Mouse (Mus musculus) gastrocnemius, postnatal 14 days (tissue): Measurements from ENCODE around the gene Gm5741. TPM values are rescaled to one million over a fixed set of nuclear protein-coding genes. Genes with fewer than 3 reads are reported as not detected.

Experiments
- DNase-seq: peaks from one replicate; pipeline ENCODE4 v3.0.0; 2021; ENCODE audit warnings: mixed read lengths
- intact Hi-C: fragments of 180-260 bp; cut with DNase I; formaldehyde crosslinking; loops from one replicate; pipeline ENCODE4 v1.15.1; 2025; ENCODE audit warnings: low total_unique reads
- total RNA-seq, 2 experiments: library from RNA; stranded (reverse); gene quantifications; 2 replicates each; pipeline ENCODE4 v1.2.3; 2021

Gene Gm5741
- total RNA-seq, 2 experiments from 2014 or later: not detected

DNA sequence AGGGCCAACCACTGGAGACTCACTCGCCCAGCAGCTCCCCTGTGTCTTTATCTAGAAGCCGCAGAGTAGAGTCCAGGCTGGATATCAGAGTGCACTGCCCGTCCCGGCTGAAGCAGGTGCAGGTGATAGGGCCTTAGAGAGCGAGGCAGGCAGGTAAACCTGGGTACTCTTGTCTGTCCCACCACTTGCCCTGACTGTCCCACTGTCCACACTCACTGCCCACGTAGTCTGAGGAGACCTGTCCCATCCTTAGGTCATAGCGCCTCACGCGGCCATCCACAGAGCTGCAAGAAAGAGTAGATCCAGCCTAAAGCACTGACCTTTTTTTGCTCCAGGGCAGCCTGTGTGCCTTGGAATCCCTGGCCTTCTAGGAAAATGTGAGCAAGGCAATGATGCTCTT is 8.2 kb upstream of the Gm5741 start:
- DNase-seq: no peak
- intact Hi-C loops: no loop called here

DNA sequence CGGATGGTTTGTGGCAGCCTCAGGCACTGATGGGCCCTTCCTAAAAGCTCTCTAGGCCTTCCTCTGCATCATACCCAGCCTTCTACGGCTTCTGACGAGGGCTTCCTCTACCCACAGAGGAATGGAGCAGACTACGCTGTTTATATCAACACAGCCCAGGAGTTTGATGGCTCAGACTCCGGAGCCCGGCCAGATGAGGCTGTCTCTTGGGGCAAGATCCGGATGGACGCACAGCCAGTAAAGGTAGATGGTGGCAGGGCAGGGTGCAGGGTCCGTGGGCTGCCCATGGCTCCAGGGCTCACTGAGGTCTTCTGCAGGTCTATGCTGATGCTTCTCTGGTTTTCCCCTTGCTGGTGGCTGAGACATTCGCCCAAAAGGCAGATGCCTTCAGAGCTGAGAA is 6.8 kb upstream of the Gm5741 start:
- intact Hi-C loops: no loop called here

DNA sequence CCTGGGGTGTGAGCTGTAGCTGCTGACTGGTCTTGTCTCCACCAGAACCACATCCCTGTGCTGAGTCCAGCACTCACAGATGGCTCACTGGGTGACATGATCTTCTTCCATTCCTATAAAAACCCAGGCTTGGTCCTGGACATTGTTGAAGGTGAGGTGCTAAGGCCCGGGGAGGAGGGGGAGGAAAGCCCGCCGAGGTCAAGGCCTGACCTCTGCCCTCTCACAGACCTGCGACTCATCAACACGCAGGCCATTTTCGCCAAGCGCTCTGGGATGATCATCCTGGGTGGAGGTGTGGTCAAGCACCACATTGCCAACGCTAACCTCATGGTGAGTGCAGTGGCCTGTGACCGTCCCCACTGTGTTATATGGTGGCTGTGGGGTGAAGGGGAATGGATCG is 6.4 kb upstream of the Gm5741 start:
- intact Hi-C loops: no loop called here
- DNase-seq: no peak

More for the DNA sequence above, 6.8 kb upstream of the Gm5741 start:
- no peak for DNase-seq

DNA sequence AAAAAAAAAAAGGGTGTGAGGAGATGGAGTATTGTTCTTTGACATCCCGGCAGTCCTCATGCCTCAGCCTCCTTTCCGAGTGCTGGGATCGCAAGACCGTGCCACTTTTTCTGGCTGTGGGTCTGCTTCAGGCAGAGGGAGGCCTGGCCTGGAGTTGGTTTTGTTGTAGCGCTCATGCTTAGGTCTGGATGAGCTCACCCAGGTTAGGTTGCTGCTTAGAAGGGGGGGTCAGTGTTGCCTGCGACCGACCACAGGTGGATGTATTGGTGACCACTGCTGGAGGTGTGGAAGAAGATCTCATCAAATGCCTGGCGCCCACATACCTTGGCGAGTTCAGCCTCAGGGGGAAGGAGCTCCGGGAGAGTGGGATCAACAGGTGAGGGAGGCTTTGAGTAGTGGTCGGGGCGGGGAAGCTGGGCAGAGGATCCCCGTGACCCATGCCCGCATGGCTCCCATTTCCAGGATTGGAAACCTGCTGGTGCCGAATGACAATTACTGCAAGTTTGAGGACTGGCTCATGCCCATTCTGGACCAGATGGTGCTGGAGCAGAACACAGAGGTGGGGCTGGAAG is 5.3 kb upstream of the Gm5741 start:
- DNase-seq: no peak
- intact Hi-C loops: no loop called here

DNA sequence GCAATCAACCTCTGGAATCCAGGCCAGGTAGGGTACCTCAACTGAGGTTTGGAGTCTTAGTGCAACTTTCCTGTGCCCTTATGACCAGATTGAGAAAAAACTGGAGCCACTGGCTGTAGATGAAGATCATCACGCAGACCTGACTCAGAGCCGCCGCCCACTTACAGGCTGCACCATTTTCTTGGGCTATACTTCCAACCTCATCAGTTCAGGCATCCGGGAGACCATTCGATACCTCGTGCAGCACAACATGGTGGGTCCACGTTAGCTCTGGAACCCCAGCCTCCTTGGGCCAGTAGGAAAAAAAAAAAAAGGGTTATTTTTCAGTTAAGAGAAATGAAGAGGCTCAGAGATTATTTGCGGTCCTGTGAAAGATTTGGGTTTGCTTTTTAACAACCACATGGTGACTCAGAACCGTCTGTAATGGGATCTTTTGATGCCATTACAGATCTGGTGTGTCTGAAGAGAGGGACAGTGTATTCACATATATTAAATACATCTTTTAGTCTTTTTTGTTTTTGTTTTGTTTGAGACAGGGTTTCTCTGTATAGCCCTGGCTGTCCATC is 4.7 kb upstream of the Gm5741 start:
- DNase-seq: no peak
- intact Hi-C loops: no loop called here

DNA sequence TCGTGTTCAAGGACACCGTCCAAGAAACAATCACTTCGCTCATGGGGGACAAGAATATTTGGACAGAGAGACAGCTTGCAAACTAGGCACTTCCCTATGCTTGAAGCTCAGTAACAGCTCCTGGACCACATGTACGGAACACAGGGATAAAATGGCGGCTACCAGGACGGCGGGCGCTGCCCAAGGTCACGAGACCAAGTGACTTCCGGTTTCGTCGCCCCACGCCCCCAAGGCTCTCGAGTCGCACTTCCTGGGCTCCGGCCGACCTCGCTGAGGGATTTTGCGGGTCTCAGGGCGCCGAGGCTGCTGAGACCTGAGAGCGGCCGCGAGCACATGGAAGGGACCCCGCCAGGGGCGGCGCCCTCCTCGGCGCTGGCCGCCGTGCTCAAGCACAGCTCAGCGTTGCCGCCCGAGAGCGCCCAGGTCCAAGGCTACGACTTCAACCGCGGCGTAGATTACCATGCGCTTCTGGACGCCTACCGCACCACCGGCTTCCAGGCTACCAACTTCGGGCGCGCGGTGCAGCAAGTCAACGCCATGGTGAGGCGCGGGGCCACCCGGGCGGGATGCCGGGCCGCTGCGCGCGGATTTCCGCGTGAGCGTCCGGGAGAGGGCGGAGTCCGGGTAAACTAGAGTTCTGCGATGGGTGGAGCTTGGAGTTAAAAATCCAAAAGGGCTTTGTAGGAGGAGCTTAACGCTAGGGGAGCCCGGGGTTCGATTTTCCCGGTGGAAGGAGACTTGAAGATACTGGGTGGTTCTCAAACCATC is 3.9 kb upstream of the Gm5741 start, which contains the start of gene Dhps:
TSS of gene Dhps (plus strand) at position 244 of the 768 bp plus-strand sequence.
- intact Hi-C loops: no loop called here
- DNase-seq: peak; percentile 92

DNA sequence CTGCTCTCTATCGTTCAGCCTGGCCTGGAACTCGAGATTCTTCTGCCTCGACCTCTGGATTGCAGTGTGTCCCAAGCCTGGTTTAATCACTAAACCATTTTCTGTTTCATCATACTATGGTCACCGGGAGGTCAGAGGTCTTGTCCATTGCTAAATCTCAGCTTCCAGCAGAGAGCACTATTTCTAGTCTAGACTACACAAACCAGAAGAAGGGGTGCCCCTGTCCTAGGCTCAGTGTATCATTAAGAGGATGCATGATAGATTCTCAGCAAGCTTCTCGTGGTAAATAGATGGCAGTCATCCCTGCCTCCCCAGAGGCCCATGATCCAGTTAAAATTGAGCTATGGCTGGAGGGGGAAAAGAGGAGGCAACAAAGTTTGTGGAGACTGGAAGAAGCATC is 3.3 kb upstream of the Gm5741 start:
- DNase-seq: no peak
- intact Hi-C loops: no loop called here

DNA sequence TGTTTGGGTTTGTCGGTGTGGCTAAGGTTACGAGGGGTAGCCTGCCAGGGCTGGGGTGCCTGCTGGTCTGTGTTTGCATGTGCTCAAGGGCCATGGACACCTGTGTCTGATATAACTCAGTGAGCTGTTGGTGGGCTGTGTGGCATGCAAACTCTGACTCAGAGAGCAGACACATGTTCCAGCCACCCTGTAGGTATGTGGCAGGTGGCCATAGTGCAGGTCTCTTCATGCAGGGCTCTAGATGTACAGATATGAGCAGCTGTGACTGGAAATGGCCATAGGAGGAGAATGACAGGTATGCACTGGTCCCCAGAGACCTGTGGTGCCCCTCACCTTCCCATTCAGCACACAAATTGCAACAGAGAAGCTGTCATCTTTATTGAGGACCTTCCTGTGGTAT is 627 bp downstream of the Gm5741 start:
- intact Hi-C loops: no loop called here
- no peak for DNase-seq

DNA sequence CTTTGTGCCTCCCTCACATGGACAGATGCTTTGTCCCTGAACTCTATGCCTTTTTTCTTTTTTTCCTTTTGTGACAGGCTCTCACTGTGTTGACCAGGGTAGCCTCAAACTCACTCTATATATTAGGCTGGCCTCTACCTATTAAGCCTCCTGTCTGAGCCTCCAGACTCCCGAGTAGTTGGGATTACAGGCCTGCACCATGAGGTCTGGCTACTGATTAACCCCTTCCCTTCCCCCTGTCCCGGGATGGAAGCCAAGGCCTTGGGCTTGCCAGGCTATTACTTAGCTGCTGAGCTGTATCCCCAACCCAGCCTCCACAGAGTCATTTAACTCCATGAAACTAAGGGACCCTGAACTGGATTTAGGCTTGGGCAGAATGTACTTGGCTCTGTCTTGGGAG is 2.6 kb downstream of the Gm5741 start:
- intact Hi-C loops: no loop called here
- no peak for DNase-seq

GRCm38 (mm10) chr8:85062603-85063002 is 5.2 kb downstream of the Gm5741 start:
- DNase-seq: no peak
- intact Hi-C loops: no loop called here

DNA sequence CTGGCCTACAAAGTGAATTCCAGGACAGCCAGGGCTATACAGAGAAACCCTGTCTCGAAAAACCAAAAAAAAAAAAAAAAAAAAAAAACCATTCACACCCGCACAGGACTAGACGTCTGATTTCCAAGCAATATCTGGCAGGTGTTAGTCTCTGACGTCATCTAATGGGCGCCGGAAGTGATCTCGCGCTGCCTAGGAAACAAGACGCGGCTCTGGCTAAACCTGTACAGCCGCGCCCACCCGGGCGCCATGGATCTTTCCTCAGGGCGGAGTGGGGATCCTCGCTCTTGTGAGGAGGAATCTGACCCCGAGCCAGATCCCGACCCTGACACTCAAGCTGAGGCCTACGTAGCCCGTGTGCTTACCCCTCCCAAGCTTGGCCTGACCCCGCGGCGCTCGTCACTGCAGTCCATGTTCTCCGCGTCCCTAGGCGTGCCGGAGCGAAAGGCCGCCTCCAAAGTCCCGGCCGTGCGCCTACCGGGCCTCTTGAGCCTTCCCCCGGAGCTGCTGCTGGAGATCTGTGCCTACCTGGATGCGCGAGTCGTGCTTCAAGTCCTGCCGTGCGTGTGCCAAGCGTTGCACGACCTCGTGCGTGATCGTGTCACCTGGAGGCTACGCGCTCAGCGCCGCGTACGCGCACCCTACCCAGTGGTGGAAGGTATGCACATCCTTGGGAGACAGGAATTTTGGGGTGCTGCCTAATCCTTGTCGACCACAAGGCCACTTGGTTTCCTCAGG is 7.7 kb downstream of the Gm5741 start, which contains the start of gene Fbxw9:
TSS of gene Fbxw9 (plus strand) at position 177 of the 738 bp plus-strand sequence.
- intact Hi-C loops: no loop called here

DNA sequence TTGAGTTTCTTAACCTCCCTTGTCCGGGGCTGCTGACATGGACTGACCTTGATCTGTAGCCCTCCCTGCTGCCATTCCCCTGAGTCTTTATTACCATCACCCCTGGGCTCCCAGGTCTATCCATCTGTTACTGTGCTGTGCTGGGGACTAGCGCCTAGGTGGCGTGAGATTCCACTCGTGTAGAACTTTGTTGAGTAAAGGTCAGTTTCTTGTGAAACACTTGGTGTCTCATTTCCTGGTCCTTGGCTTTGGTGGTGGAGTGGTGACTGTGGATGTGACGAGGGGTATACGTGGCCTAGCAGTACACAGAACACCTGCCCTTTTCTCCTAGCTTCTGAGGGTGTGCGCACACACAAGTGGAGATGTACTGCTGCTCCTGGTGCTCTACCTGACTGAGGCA is 10.4 kb downstream of the Gm5741 start:
- no peak for DNase-seq
- intact Hi-C loops: no loop called here

More for the DNA sequence above, 7.7 kb downstream of the Gm5741 start, which contains the start of gene Fbxw9:
- DNase-seq: peak; percentile 83

DNA sequence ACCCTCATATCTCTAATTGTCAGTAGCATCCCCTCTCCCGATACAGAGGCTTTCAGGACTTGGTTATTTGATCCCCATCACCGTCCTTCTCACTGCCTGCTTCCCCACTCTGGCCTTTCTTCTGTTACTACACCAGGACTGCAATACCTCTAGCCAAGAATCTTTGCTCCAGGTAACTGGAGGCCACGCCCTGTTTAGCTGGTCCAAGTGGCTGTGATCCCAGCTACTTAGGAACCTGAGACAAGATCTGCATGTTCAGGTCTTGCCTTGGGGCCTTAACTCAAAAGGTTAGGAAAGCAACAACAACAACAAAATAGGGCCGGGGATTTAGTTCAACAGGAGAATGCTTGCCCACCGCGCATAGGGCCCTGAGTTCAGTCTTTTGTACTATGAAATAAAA is 24.2 kb downstream of the Gm5741 start:
- DNase-seq: no peak
- intact Hi-C loops: no loop called here

- peak; percentile 51 for DNase-seq
- intact Hi-C loops: no loop called here
Measured at GRCm38 (mm10) chr8:85037681-85038531, 29.9 kb downstream of the Gm5741 start.

- intact Hi-C loops: no loop called here
- DNase-seq: no peak
Measured at GRCm38 (mm10) chr8:85037366-85037680, 30.5 kb downstream of the Gm5741 start.

DNA sequence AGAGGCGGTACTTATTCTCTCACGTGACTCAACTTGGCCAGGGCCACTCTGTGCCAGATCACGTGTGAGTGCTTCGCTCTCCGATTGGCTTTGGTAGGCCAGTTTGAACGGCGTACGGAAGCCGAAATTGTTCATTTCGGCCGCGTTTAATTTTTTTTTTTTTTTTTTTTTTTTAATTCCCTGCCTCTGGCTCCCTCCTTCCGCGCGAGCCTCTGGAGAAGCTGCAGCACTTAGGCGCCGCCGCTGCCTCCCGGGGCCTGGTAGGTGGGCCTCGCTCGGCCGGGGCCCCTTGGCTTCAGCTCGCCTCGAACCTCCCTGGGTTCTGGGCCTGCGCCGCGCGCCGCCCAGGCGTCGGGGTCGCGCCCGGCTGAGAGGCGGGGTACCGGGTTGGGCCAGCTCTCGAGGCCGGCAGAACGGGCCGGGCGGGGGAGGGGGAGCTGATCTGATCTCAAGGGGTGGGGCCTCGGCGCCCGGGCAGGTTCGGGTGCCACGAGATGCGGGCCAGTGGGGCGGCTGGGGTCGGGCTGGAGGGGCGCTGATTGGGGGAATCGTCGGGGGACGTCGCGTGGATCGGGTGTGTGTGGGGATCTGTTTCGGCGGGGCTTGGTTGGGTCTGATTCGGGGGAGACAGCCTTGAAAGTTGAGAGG is 30.9 kb downstream of the Gm5741 start, which contains the start of gene Tnpo2:
TSS of gene Tnpo2 (plus strand) at position 198 of the 648 bp plus-strand sequence.
- DNase-seq: peak; percentile 91
- intact Hi-C loops: no loop called here

GRCm38 (mm10) chr8:85036381-85036717 is 31.4 kb downstream of the Gm5741 start:
- no peak for DNase-seq
- intact Hi-C loops: no loop called here

GRCm38 (mm10) chr8:85035728-85036310 is 32.0 kb downstream of the Gm5741 start:
- DNase-seq: no peak
- intact Hi-C loops: no loop called here
